Mouse (Mus musculus) left cerebral cortex, adult 9 months (tissue): ENCODE results near the gene Enah.
A peak's percentile ranks its signal among the peaks of the same experiment; 100 is the strongest.

Source experiments
- DNase-seq, 2 experiments: peaks; one replicate each; pipeline ENCODE4 v3.0.0; 2022; ENCODE audit warnings: low spot score in 2 of 2

The Enah gene

GRCm38 (mm10) chr1:181963351-181963750 is 56.4 kb downstream of the Enah start:
- DNase-seq = no peak

DNA sequence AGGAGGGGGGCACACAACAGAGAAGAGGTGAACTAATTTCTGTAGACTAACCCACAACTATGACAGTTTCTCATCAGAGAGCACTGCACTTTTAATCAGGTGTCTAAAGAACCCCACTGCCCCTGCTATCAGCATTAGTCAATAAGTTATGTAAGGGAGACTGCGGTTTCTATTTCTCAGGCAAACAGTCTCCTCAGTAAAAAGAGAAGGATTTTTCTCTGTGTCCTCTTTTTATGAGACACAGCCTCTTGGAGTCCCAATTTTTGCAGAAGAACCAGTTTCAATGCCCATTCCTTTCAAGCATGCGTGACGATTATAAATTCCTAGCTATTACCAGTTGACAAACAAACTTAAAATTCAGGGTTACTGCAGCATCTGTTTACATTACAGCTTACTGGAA is 59.4 kb downstream of the Enah start:
- no peak for DNase-seq

DNA sequence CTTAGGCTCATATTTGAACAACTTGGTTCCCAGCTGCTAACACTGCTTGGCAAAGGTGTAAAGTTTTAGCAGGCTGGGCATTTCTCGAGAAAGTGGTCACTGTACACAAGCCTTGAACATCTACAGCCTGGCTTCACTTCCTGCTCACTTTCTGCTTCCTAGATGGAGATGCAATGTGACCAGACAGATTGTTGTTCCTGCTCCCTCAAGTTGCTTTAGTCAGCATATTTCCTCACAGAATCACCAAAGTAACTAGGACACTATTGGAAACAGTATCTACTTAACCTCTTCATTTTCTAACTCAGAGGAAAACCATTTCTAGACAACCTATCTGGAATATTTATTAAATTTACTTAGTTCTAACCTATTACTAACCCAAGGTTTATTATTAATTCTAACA is 61.4 kb downstream of the Enah start:
- no peak for DNase-seq

- DNase-seq = no peak
Measured at GRCm38 (mm10) chr1:181957736-181958135, 62.1 kb downstream of the Enah start.

GRCm38 (mm10) chr1:181953547-181953946 is 66.2 kb downstream of the Enah start:
- DNase-seq = no peak

- DNase-seq = no peak
Measured at GRCm38 (mm10) chr1:181951266-181951665, 68.5 kb downstream of the Enah start.

GRCm38 (mm10) chr1:181950721-181951120 is 69.1 kb downstream of the Enah start:
- DNase-seq = no peak

GRCm38 (mm10) chr1:181948191-181948590 is 71.6 kb downstream of the Enah start:
- no peak for DNase-seq

GRCm38 (mm10) chr1:181937064-181937463 is 82.7 kb downstream of the Enah start:
- DNase-seq = no peak

DNA sequence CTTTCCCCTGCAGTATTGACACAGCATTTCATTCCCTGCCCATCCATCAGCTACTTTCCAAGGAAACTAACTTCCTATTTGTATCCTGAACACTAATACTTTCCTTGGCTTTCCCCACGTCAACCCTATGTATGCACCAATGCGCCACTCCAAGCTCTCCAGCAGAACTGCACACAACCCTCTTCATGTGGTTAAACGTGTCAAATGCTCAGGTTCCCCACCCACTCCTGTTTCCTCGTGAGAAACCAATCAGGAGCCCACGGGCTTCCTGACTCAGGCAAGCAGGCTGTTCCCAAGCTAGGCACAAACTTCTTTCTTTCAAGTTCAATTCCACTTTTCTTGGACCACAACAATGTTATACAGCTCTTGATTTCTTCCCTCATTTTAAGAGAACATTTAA is 91.4 kb downstream of the Enah start:
- peak in 1 of 2 experiments; percentile 7 for DNase-seq

DNA sequence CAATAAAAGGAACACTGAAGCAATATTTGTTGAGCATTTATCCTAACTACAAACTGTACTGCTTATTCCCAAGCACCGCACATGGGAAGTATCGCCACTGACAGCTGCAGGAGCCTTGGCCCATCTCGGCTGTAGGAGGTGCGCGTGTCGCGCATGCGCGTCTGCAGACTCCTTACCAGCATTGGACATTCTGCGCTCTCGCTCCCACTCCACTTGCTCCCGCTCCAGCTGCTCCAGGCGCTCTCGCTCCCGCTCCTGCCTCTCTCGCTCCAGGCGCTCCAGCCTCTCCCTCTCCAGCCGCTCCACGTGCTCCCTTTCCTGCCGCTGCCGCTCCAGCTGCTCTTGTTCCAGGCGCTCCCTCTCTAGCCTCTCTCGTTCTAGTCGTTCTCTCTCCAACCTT is 96.4 kb downstream of the Enah start:
- peak; percentile 37 to 62 for DNase-seq

GRCm38 (mm10) chr1:181921580-181922494 is 98.0 kb downstream of the Enah start:
- peak; percentile 7 to 19 for DNase-seq

GRCm38 (mm10) chr1:181911841-181912240 is 107.9 kb downstream of the Enah start:
- no peak for DNase-seq

GRCm38 (mm10) chr1:181901706-181902373 is 118.0 kb downstream of the Enah start:
- no peak for DNase-seq

DNA sequence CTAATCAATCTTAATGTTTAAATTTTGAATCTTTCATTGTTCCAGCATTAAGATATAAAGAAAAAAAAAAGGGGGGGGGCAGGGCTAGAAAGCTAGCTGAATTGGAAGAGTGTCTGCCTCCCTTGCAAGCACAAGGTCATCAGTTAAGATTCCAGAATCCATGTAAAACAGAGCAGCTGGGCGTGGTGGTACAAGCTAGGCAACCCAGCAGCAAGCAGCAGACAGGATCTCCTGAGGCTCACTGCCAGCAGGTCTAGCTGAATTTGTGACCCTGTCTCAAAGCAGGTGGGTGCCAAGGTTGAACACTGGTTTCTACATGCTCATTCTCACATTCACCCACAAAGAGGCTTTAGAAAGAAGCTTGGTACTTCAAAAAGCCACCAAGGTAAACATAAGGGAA is 118.9 kb downstream of the Enah start:
- no peak for DNase-seq

- no peak for DNase-seq
Measured at GRCm38 (mm10) chr1:181898961-181899360, 120.8 kb downstream of the Enah start.

DNA sequence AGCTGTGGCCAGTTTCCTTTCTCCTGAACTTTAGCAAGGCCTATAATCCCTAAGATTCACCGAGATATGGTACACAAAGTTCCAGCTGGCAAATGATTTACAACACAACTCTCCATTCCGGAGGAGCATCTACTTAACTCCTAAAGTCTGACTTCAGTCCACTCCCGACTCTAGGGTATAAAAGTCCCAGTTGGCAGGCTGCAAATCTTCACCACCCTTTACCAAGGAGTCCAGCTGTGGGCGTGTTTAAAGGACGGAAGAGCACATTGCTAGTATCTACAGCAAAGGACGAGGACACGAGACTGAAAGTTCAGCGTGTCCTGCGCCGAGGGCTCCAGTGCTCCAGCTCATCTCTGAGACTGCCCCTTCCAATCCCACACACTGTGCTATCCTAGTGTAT is 122.8 kb downstream of the Enah start:
- no peak for DNase-seq

GRCm38 (mm10) chr1:181893721-181894120 is 126.1 kb downstream of the Enah start:
- DNase-seq = peak; percentile 32 to 73

- DNase-seq = no peak
Measured at GRCm38 (mm10) chr1:181889670-181890069, 130.1 kb downstream of the Enah start.

- DNase-seq = peak; percentile 33 to 92
Measured at GRCm38 (mm10) chr1:181888801-181889200, 131.0 kb downstream of the Enah start.

- peak in 1 of 2 experiments; percentile 34 for DNase-seq
Measured at GRCm38 (mm10) chr1:181881532-181881931, 138.3 kb downstream of the Enah start.

GRCm38 (mm10) chr1:181880752-181881325 is 139.0 kb downstream of the Enah start:
- DNase-seq = no peak

DNA sequence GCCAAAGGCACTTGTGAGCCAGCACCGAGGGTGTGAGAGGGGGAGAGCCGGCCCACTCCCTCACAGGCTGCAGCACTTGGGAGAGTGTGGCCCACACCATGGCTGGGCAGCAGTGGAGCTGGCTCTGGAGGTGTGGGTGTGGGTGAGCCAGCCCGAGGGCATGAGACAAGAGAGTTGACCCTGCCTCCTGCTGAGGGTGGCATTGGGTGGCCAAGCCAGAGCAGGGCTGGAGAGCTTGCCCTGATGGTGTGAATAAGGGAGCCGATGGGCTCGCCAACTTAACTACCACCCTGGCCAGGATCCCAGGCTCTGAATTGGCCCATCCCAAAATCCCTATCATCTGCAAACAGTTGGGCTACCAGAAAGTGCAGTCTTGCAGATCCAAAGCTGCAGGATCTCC is 141.4 kb downstream of the Enah start:
- DNase-seq = no peak
